Mouse (Mus musculus): ENCODE data around the gene 1110017D15Rik. TPM values are rescaled to one million over a fixed set of nuclear protein-coding genes. Genes with fewer than 3 reads are reported as not detected.

The 1110017D15Rik gene
- total RNA-seq, 2 experiments from 2014 or later: not detected

Other genes starting within 250 kb of the 1110017D15Rik start
- gene Ubap2, start 242.2 kb downstream of the 1110017D15Rik start, total RNA-seq (2014; fragmentation: Nextera tagmentation): 51.8 and 75.7 TPM in 2 replicates
- 19.8 and 28.6 TPM in 2 replicates for gene Ubap2, start 242.2 kb downstream of the 1110017D15Rik start, total RNA-seq (2017)
- gene Dcaf12, start 202.4 kb downstream of the 1110017D15Rik start, total RNA-seq (2014; fragmentation: Nextera tagmentation): 41.1 and 47.0 TPM in 2 replicates
- 29.1 and 30.0 TPM in 2 replicates for gene Dcaf12, start 202.4 kb downstream of the 1110017D15Rik start, total RNA-seq (2017)
- 16.7 and 35.6 TPM in 2 replicates for gene Ubap1, start 168.3 kb downstream of the 1110017D15Rik start, total RNA-seq (2014; fragmentation: Nextera tagmentation)
- gene Ubap1, start 168.3 kb downstream of the 1110017D15Rik start, total RNA-seq (2017): 20.5 and 28.2 TPM in 2 replicates
- 23.2 and 35.0 TPM in 2 replicates for gene Kif24, start 52.4 kb downstream of the 1110017D15Rik start, total RNA-seq (2014; fragmentation: Nextera tagmentation)
- 12.8 and 15.4 TPM in 2 replicates for gene Kif24, start 52.4 kb downstream of the 1110017D15Rik start, total RNA-seq (2017)
- gene Nudt2, start 52.2 kb downstream of the 1110017D15Rik start, total RNA-seq (2014; fragmentation: Nextera tagmentation): 12.3 and 72.3 TPM in 2 replicates
- 15.1 and 26.5 TPM in 2 replicates for gene Nudt2, start 52.2 kb downstream of the 1110017D15Rik start, total RNA-seq (2017)
- not detected in 2 replicates for gene AI464131, start 14.3 kb downstream of the 1110017D15Rik start, total RNA-seq (2014; fragmentation: Nextera tagmentation)
- gene AI464131, start 14.3 kb downstream of the 1110017D15Rik start, total RNA-seq (2017): not detected in 2 replicates
- gene Fam219a, start 52.2 kb upstream of the 1110017D15Rik start, total RNA-seq (2014; fragmentation: Nextera tagmentation): 2.6 and 3.2 TPM in 2 replicates
- 0.26 and 1.9 TPM in 2 replicates for gene Fam219a, start 52.2 kb upstream of the 1110017D15Rik start, total RNA-seq (2017)
- gene Dnaic1, start 52.4 kb upstream of the 1110017D15Rik start, total RNA-seq (2014; fragmentation: Nextera tagmentation): not detected in 2 replicates
- not detected in 2 replicates for gene Dnaic1, start 52.4 kb upstream of the 1110017D15Rik start, total RNA-seq (2017)
- gene Enho, start 123.0 kb upstream of the 1110017D15Rik start, total RNA-seq (2014; fragmentation: Nextera tagmentation): not detected in 2 replicates
- gene Enho, start 123.0 kb upstream of the 1110017D15Rik start, total RNA-seq (2017): not detected in 2 replicates
- gene Cntfr, start 179.8 kb upstream of the 1110017D15Rik start, total RNA-seq (2014; fragmentation: Nextera tagmentation): not detected in 2 replicates
- gene Cntfr, start 179.8 kb upstream of the 1110017D15Rik start, total RNA-seq (2017): not detected in 2 replicates
- gene Il11ra1, start 182.7 kb upstream of the 1110017D15Rik start, total RNA-seq (2014; fragmentation: Nextera tagmentation): 66.9 and 71.4 TPM in 2 replicates
- 102 and 103 TPM in 2 replicates for gene Il11ra1, start 182.7 kb upstream of the 1110017D15Rik start, total RNA-seq (2017)
- 23.0 and 45.3 TPM in 2 replicates for gene Rpp25l, start 196.2 kb upstream of the 1110017D15Rik start, total RNA-seq (2014; fragmentation: Nextera tagmentation)
- 15.0 and 20.1 TPM in 2 replicates for gene Rpp25l, start 196.2 kb upstream of the 1110017D15Rik start, total RNA-seq (2017)
- gene Dctn3, start 205.8 kb upstream of the 1110017D15Rik start, total RNA-seq (2014; fragmentation: Nextera tagmentation): 56.6 and 61.4 TPM in 2 replicates
- gene Dctn3, start 205.8 kb upstream of the 1110017D15Rik start, total RNA-seq (2017): 45.6 and 72.8 TPM in 2 replicates
- gene Arid3c, start 213.8 kb upstream of the 1110017D15Rik start, total RNA-seq (2014; fragmentation: Nextera tagmentation): not detected in 2 replicates
- gene Arid3c, start 213.8 kb upstream of the 1110017D15Rik start, total RNA-seq (2017): not detected in 2 replicates
- gene Galt, start 237.9 kb upstream of the 1110017D15Rik start, total RNA-seq (2014; fragmentation: Nextera tagmentation): 26.7 and 27.2 TPM in 2 replicates
- gene Galt, start 237.9 kb upstream of the 1110017D15Rik start, total RNA-seq (2017): 33.0 and 39.2 TPM in 2 replicates
- 46.7 and 68.6 TPM in 2 replicates for gene Sigmar1, start 238.8 kb upstream of the 1110017D15Rik start, total RNA-seq (2014; fragmentation: Nextera tagmentation)
- 32.9 and 59.9 TPM in 2 replicates for gene Sigmar1, start 238.8 kb upstream of the 1110017D15Rik start, total RNA-seq (2017)